Mouse (Mus musculus): ENCODE measurements around the gene Olfr1216. TPM values are rescaled to one million over a fixed set of nuclear protein-coding genes. Genes with fewer than 3 reads are reported as not detected.
"Not testable (repeated sequence)": the region's sequence is repeated elsewhere in the genome, so short reads cannot be mapped to it uniquely, and the experiment has no call there.

The Olfr1216 gene
- not detected in 2 replicates for polyA plus RNA-seq (2011; ENCODE audit: insufficient read length, low read depth, missing spikeins)

GRCm38 (mm10) chr2:89018240-89018639 lies at the start of gene Olfr1216:
Olfr1216 (minus strand) TSS chr2:89018340.
- no peaks in the 10 kb centered on the region for H3K4me1 ChIP-seq (ENCODE audit: control insufficient read depth, insufficient read depth, low read length)
- H3K4me3 ChIP-seq (ENCODE audit: insufficient read depth, low read length), result no peak within 1 kb of the TSS
- TF ChIP-seq POLR2A (IDR thresholded peaks at IDR 0.05; ENCODE audit: low read depth, low read length), result no peak
- no peak for TF ChIP-seq CTCF (IDR thresholded peaks at IDR 0.05; ENCODE audit: borderline replicate concordance, insufficient read depth, low read length)
- H3K27ac ChIP-seq (ENCODE audit: insufficient read depth, low read length), result no peak within 1 kb of the TSS

GRCm38 (mm10) chr2:89061087-89061486 lies 42.9 kb upstream of the Olfr1216 start, which contains the start of gene Olfr1218:
Olfr1218 (minus strand) TSS chr2:89061187.
- no peak within 1 kb of the TSS for H3K27ac ChIP-seq (ENCODE audit: insufficient read depth, low read length)
- H3K4me1 ChIP-seq (ENCODE audit: control insufficient read depth, insufficient read depth, low read length), result no peaks in the 10 kb centered on the region
- no peak within 1 kb of the TSS for H3K4me3 ChIP-seq (ENCODE audit: insufficient read depth, low read length)
- TF ChIP-seq POLR2A (IDR thresholded peaks at IDR 0.05; ENCODE audit: low read depth, low read length) (no peak), CTCF (IDR thresholded peaks at IDR 0.05; ENCODE audit: borderline replicate concordance, insufficient read depth, low read length) (no peak)

GRCm38 (mm10) chr2:89031965-89032364 lies 13.8 kb upstream of the Olfr1216 start, which contains the start of gene Olfr1217:
Olfr1217 (minus strand) TSS chr2:89032065.
- Histone ChIP-seq H3K4me1 (ENCODE audit: control insufficient read depth, insufficient read depth, low read length) (no peaks in the 10 kb centered on the region), H3K4me3 (ENCODE audit: insufficient read depth, low read length) (no peak within 1 kb of the TSS), H3K27ac (ENCODE audit: insufficient read depth, low read length) (no peak within 1 kb of the TSS)
- TF ChIP-seq CTCF (IDR thresholded peaks at IDR 0.05; ENCODE audit: borderline replicate concordance, insufficient read depth, low read length), result no peak
- no peak for TF ChIP-seq POLR2A (IDR thresholded peaks at IDR 0.05; ENCODE audit: low read depth, low read length)

GRCm38 (mm10) chr2:89021436-89021835 lies 3.3 kb upstream of the Olfr1216 start:
- not testable (repeated sequence) for H3K27ac ChIP-seq (ENCODE audit: insufficient read depth, low read length); H3K4me1 ChIP-seq (ENCODE audit: control insufficient read depth, insufficient read depth, low read length); H3K4me3 ChIP-seq (ENCODE audit: insufficient read depth, low read length)

GRCm38 (mm10) chr2:89006873-89007272 lies 11.3 kb downstream of the Olfr1216 start, which contains the start of gene Olfr1215:
Olfr1215 (minus strand) TSS chr2:89006973.
- Histone ChIP-seq H3K4me1 (ENCODE audit: control insufficient read depth, insufficient read depth, low read length) (no peaks in the 10 kb centered on the region), H3K27ac (ENCODE audit: insufficient read depth, low read length) (no peak within 1 kb of the TSS), H3K4me3 (ENCODE audit: insufficient read depth, low read length) (no peak within 1 kb of the TSS)
- TF ChIP-seq POLR2A (IDR thresholded peaks at IDR 0.05; ENCODE audit: low read depth, low read length) (no peak), CTCF (IDR thresholded peaks at IDR 0.05; ENCODE audit: borderline replicate concordance, insufficient read depth, low read length) (no peak)

- no peak within 1 kb of the TSS for H3K27ac ChIP-seq (ENCODE audit: insufficient read depth, low read length)
- no peak for TF ChIP-seq CTCF (IDR thresholded peaks at IDR 0.05; ENCODE audit: borderline replicate concordance, insufficient read depth, low read length)
- TF ChIP-seq POLR2A (IDR thresholded peaks at IDR 0.05; ENCODE audit: low read depth, low read length), result no peak
- no peak within 1 kb of the TSS for H3K4me3 ChIP-seq (ENCODE audit: insufficient read depth, low read length)
- H3K4me1 ChIP-seq (ENCODE audit: control insufficient read depth, insufficient read depth, low read length), result no peaks in the 10 kb centered on the region
Measured at GRCm38 (mm10) chr2:88992553-88992952, 25.6 kb downstream of the Olfr1216 start, which contains the start of gene Olfr1214. Olfr1214 (minus strand) TSS chr2:88992653.

- Histone ChIP-seq H3K4me1 (ENCODE audit: control insufficient read depth, insufficient read depth, low read length) (no peaks in the 10 kb centered on the region), H3K4me3 (ENCODE audit: insufficient read depth, low read length) (no peak within 1 kb of the TSS), H3K27ac (ENCODE audit: insufficient read depth, low read length) (no peak within 1 kb of the TSS)
- TF ChIP-seq CTCF (IDR thresholded peaks at IDR 0.05; ENCODE audit: borderline replicate concordance, insufficient read depth, low read length), result no peak
- TF ChIP-seq POLR2A (IDR thresholded peaks at IDR 0.05; ENCODE audit: low read depth, low read length), result no peak
Measured at GRCm38 (mm10) chr2:88980181-88980580, 38.0 kb downstream of the Olfr1216 start, which contains the start of gene Gm13762. Gm13762 (minus strand) TSS chr2:88980281.

Other genes starting within 250 kb of the Olfr1216 start
- gene Olfr1200, start 247.9 kb downstream of the Olfr1216 start, polyA plus RNA-seq (2011; ENCODE audit: insufficient read length, low read depth, missing spikeins), result not detected in 2 replicates
- gene Olfr1201, start 225.3 kb downstream of the Olfr1216 start, polyA plus RNA-seq (2011; ENCODE audit: insufficient read length, low read depth, missing spikeins), result not detected in 2 replicates
- not detected in 2 replicates for gene Olfr1202, start 203.8 kb downstream of the Olfr1216 start, polyA plus RNA-seq (2011; ENCODE audit: insufficient read length, low read depth, missing spikeins)
- not detected in 2 replicates for gene Olfr1205, start 188.6 kb downstream of the Olfr1216 start, polyA plus RNA-seq (2011; ENCODE audit: insufficient read length, low read depth, missing spikeins)
- not detected in 2 replicates for gene Olfr1204, start 169.0 kb downstream of the Olfr1216 start, polyA plus RNA-seq (2011; ENCODE audit: insufficient read length, low read depth, missing spikeins)
- gene Olfr1206, start 155.1 kb downstream of the Olfr1216 start, polyA plus RNA-seq (2011; ENCODE audit: insufficient read length, low read depth, missing spikeins), result not detected in 2 replicates
- gene Olfr1208, start 116.0 kb downstream of the Olfr1216 start, polyA plus RNA-seq (2011; ENCODE audit: insufficient read length, low read depth, missing spikeins), result not detected in 2 replicates
- gene Olfr1209, start 103.2 kb downstream of the Olfr1216 start, polyA plus RNA-seq (2011; ENCODE audit: insufficient read length, low read depth, missing spikeins), result not detected in 2 replicates
- gene Olfr1211, start 80.2 kb downstream of the Olfr1216 start, polyA plus RNA-seq (2011; ENCODE audit: insufficient read length, low read depth, missing spikeins), result not detected in 2 replicates
- gene Olfr1212, start 64.4 kb downstream of the Olfr1216 start, polyA plus RNA-seq (2011; ENCODE audit: insufficient read length, low read depth, missing spikeins), result not detected in 2 replicates
- not detected in 2 replicates for gene Gm13762, start 38.1 kb downstream of the Olfr1216 start, polyA plus RNA-seq (2011; ENCODE audit: insufficient read length, low read depth, missing spikeins)
- gene Olfr1214, start 25.7 kb downstream of the Olfr1216 start, polyA plus RNA-seq (2011; ENCODE audit: insufficient read length, low read depth, missing spikeins), result not detected in 2 replicates
- not detected in 2 replicates for gene Olfr1215, start 11.4 kb downstream of the Olfr1216 start, polyA plus RNA-seq (2011; ENCODE audit: insufficient read length, low read depth, missing spikeins)
- not detected in 2 replicates for gene Olfr1217, start 13.7 kb upstream of the Olfr1216 start, polyA plus RNA-seq (2011; ENCODE audit: insufficient read length, low read depth, missing spikeins)
- not detected in 2 replicates for gene Olfr1218, start 42.8 kb upstream of the Olfr1216 start, polyA plus RNA-seq (2011; ENCODE audit: insufficient read length, low read depth, missing spikeins)
- gene Olfr1219, start 65.2 kb upstream of the Olfr1216 start, polyA plus RNA-seq (2011; ENCODE audit: insufficient read length, low read depth, missing spikeins), result not detected in 2 replicates
- not detected in 2 replicates for gene Olfr1220, start 88.5 kb upstream of the Olfr1216 start, polyA plus RNA-seq (2011; ENCODE audit: insufficient read length, low read depth, missing spikeins)
- gene Olfr1221, start 98.9 kb upstream of the Olfr1216 start, polyA plus RNA-seq (2011; ENCODE audit: insufficient read length, low read depth, missing spikeins), result not detected in 2 replicates
- gene Olfr1222, start 114.7 kb upstream of the Olfr1216 start, polyA plus RNA-seq (2011; ENCODE audit: insufficient read length, low read depth, missing spikeins), result not detected in 2 replicates
- gene Olfr1223, start 133.2 kb upstream of the Olfr1216 start, polyA plus RNA-seq (2011; ENCODE audit: insufficient read length, low read depth, missing spikeins), result not detected in 2 replicates
- gene Olfr1224-ps1, start 145.8 kb upstream of the Olfr1216 start, polyA plus RNA-seq (2011; ENCODE audit: insufficient read length, low read depth, missing spikeins), result not detected in 2 replicates
- gene Olfr1225, start 156.3 kb upstream of the Olfr1216 start, polyA plus RNA-seq (2011; ENCODE audit: insufficient read length, low read depth, missing spikeins), result not detected in 2 replicates
- gene Olfr1226, start 181.7 kb upstream of the Olfr1216 start, polyA plus RNA-seq (2011; ENCODE audit: insufficient read length, low read depth, missing spikeins), result not detected in 2 replicates
- gene Olfr1228, start 235.7 kb upstream of the Olfr1216 start, polyA plus RNA-seq (2011; ENCODE audit: insufficient read length, low read depth, missing spikeins), result not detected in 2 replicates